Mouse (Mus musculus) thymus, postnatal 4 days (tissue): ENCODE results near the gene Rad51d.
A peak's percentile ranks its signal among the peaks of the same experiment; 100 is the strongest.
"Not testable (repeated sequence)": the region's sequence is repeated elsewhere in the genome, so short reads cannot be mapped to it uniquely, and the experiment has no call there.

Source experiments
- DNase-seq: peaks from one replicate; pipeline ENCODE4 v3.0.0; 2021

Gene Rad51d

DNA sequence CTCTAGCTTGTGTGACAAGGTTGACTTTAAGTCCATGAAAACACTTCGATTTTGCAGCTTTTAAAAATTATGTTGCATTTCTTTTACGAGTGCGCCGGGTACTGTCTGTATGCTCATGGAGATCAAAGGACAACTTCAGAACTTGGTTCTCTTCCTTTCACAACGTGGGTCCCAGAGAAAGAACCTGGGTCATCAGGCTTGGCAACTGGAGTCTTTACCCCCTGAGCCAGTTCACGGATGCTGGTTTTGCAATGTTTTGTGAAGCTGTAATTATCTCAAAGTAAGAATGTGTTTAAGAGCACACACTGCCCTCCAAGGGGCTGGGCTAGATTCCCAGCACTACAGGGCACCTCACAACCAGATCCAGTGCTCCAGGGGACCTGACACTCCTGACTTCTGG, 36.3 kb downstream of the Rad51d start:
- DNase-seq, result no peak

DNA sequence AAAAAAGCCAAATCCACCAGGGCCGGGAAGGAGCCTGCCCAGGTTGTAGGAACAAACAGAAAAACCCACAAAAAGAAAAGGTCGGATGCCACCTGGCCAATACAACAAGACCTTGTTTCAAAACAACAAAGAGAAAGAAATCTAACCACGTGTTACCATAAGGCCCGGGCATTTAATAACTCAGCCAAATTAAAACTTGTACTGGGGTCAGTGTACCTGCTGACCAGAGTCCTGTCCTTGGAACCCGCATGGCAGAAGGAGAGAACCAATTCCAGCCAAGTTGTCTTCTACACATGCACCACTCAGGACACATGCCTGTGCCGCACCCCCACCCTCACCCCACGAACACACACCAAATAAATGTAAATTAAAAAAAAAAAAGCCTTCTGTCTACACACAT, 37.5 kb downstream of the Rad51d start:
- no peak for DNase-seq

DNA sequence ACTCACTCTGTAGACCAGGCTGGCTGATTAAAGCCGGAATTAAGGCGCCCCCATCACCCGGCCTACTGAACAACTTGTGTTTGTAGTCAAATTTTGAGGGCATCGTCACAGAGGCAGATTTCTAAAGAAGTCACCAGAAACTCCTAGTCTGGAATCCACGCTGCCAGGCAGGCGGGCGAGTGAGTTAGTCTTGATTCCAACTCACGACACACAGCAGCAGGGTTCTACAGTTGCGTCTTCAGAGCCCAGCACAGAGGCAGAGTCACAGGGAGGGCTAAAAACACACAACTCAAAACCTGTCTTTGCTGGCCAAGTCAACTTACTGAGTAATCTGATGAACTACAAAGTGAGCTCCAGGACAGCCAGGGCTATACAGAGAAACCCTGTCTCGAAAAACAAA, 37.9 kb downstream of the Rad51d start:
- no peak for DNase-seq

DNA sequence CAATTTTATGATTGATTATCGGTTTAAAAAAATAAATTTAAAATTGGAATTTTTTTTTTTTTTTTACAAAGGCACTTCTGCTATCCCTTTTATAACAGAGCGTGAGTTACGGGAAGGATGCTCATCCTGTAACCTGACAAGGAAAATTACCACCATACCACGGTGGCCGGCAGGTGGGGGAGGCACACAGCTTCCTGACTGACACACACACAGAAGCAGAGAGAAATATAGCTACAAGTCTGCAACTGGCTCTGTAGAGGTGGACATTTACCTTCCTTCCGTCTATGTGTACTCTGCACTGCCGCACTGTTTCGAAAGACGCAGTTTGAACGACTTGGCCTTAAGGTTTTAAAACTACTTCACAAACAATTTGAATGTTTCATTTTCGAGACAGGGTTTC, 38.3 kb downstream of the Rad51d start:
- DNase-seq, result no peak

DNA sequence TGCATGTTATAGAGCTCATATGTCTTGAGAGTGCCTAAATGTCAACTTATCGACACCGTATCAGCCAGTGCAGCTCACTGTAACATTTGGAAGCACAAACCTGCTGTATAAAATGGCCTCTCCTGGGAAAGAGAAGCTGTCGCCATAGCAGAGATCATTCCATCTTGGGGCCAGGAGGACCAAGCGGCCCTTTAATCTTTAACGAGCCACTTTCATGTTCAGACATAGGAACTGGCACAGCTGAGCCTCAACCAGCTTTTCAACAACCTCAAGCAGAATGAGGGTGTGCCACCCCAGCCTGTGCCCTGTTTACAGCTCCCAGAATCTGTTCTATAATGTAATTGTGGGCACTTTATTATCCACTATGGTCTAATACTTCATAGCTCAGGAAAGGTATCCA, 40.2 kb downstream of the Rad51d start:
- no peak for DNase-seq

DNA sequence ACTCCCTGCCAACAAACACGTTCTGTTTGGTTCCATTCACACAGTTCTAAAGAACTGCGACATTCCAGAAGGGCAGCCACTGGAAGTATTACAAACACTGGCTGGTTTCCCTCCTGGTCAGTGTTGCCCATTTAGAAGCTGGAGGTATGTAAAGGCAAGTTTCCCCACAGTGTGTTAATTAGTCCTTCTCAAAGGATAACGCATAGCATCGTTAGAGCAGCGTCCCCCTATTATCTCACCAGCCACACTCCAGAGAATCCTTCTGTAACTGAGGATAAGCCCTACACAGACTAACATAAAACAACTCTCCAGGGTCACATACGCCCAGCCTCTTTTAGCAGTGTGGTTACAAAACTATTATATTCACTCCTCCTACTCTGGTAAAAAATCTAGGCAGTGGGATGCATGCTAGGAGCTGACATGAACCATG, 42.8 kb downstream of the Rad51d start:
- no peak for DNase-seq

DNA sequence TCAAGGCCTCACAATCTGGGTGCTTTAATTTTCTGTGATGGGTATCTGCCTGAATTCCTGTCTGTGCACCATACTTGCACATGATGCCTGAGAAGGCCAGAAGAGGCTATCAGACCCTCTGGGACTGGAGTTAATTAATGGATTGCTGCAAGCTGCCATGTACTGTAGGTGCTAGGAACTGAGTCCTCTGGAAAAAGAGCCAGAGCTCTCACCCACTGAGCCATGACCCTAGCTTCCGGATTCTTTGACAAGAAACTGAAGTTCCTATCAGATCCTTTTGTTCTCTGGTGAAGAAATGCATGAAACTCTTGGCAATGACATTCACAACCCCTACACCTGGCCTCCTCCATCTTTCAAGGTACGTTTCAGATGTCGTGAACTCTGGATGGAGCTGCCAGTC, 43.5 kb downstream of the Rad51d start:
- no peak for DNase-seq

DNA sequence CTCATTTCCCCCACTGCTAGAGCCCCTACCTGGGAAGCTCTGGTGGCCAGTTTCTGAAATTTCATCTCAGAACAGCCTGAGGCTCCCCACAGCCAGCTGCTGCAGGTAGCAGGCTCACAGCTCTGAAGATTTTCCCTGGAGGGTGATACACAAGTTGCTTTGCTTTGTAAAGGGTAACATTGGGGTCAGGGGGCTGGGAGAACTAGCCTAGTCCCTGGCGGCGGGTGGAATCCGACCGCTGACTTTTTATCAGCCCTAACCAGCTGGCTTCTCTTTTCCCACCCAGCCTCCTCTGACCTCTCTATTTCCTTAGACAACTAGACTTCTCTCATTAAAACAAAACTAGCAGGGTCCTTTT, 44.4 kb downstream of the Rad51d start:
- DNase-seq, result no peak

DNA sequence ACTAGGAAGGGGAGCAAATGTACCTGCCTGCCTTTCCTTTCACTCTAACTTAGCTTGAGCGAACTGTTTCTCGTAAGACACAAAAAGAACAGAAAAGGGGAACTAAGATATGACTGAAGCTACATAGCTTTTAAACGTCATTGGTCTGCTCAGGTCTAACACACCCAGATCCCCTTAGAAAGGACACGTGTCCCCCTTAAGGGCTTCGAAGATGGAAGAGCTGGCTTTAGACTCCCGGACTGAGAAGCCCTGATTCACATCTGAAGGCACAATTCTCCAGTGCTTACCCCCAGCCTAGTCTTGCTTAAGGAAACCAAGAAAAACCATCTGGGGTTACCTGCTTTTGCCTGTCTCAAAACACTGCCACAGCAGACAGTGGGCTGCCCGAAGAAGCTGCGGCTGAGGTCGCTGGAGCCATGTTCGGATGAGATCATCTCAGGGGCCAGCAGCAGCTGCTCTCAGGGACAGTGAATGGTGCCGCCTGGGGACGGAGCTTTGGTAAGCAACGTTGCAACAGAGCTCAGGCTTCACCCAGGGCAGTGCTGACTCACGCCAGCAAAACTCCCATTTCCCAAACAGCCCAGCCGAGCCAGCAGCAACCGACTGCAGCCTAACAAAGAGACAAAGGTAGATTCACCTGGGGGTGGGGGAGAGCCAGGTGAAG, 44.9 kb downstream of the Rad51d start:
- DNase-seq, result peak; percentile 41

DNA sequence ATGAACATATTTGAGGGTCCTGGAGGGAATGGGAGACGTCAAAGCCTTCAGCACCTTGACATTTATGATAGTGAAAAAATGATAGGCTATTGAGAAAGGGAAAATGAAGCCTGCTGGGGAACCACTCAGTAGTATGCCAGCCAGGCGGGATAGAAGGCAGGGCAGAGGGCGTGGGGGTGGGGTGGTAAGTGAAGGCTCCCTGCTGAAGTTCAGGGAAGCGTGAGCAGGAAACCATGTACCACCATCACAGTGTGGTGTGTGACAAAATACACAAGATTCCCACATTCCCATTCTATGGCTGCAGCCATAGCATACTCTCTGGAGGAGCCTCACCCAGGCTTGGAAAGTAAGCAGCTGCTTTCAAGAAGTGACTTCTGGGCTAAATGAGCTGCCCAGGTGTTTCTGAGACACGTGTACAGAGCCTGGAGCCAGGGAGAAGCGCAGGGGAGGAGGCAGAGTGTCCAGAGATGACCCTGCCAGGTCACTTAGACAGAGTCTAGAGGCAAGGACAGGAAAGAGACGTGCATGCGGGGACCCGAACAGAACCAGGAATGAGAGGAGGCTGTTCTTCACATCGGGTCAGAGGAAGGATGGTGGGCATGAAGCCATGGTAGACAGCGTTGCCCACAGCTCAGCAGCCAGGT, 45.5 kb downstream of the Rad51d start:
- no peak for DNase-seq

DNA sequence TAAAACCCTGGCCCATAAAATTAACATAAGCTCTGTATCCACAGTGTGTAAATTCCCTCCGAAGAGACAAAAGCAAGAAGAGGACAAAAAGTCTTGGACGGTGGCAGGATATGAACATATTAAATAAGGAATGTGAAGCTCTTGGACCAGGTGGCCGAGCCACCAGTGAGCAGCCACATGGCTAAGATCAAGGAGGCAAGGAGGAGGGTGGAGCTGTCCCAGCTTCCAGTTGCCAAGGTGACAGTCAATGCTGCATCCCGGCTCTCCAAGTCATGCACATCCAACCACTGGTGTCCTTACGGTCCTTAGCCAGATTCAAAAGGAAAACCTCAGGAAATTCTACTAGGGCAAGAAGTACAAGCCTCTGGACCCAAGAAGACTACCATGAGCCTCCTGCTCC, 51.9 kb downstream of the Rad51d start:
- DNase-seq, result no peak

DNA sequence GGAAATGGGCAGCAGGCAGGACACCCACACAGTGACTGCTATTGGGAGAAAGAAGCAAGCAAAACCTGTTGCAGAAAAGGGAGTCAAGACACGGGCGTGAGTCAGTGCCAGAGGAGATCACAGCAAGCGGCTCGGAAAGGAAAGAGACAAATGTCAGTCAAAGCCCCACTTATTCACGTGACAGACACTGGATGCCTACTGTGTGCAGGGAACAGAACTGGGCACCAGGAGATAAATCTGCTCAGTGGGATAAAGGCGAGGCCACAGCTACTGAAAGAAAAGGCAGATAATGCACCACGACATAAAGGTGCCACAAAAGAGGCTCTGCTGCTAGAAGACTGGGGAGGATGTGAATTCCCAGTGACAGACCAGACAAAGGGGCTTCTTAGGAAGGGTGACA, 52.6 kb downstream of the Rad51d start:
- DNase-seq, result no peak

DNA sequence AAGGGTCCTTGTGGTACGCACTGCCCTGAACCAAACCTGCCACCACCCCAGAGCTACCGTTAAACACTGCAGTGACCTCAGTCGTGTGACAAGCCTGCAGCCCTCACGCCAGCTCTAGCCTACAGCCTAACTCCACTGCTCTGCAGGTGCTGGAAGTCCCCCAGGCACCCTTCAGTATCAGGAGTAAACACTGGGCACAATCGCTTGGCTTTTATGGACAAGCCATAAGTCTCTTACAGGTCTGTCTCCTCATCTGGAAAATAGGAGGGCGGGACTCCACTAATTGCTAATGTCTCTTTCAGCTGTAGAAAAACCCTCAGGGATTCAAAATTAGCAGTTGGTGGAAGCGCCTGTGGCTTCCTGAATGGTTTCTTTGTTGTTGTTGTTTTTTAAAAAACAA, 53.2 kb downstream of the Rad51d start:
- DNase-seq, result no peak

DNA sequence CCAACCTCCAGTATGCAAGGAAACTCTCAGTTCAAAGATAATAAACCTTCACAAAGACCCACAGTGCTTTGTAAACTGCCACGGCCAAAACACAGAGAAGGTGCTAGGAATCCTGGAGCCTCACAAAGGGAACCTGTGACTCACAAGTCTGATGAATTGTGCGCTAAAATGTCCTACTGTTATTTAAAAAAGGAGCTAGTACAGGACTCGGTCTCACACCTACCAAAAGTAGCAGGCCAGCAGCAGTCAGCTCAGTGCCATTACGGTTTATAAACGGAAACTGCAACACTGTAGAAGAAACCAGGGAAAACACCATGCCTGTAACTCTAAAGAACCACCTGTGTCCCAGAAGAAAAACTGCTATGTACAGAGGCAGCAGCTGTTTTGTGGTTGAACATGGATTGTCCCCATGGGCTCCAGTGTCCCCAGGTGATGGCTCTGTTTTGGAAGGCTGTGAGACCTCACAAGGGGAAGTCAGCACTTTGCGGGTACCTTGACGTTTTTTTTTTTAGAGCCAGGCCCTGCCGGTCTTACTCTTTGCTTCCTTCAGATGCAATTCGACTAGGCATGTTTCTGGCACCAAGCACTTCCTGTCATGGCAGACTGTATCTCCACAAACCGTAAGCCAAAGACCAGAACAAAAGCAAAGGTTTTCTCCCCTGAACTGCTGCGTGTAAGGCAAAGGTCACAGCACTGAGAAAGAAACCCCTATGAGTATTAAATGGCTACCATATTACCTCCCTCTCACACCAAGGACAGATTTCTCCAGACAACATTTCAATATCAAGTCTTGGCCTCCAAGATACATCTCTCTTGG, 54.6 kb downstream of the Rad51d start:
- no peak for DNase-seq

DNA sequence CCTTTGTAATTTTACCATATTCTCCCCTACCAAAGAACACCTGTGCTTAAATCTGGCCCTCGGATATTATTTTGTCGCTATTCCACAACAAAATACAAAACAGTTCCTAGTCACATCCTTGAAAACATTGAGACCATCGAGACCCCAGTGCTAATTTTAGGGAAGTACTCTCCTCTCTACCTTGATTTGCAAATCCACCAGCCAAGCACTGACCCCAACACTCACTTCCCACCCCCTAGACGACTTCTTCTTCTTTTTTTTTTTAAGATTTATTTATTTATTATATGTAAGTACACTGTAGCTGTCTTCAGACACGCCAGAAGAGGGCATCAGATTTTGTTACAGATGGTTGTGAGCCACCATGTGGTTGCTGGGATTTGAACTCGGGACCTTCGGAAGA, 56.1 kb downstream of the Rad51d start:
- DNase-seq, result not testable (repeated sequence)

DNA sequence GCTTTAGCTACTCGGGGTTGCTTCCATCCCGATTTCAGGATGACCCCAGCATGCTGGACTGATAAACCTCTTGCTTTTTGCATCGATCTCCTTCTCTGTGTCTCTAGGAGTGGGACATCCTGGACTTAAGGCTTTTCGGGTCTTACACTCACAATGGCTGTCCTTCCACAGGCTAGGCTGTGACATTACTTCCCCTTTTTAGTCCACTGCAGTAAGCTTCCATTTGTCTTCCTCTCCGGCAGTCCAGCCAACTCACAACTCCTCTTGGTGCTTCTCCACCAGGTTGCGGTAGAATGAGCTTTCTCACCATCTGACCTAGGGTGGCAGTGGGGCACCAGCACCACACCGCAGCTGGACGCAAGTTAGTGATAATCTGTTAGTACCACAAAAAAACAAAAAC, 56.5 kb downstream of the Rad51d start:
- DNase-seq, result no peak

DNA sequence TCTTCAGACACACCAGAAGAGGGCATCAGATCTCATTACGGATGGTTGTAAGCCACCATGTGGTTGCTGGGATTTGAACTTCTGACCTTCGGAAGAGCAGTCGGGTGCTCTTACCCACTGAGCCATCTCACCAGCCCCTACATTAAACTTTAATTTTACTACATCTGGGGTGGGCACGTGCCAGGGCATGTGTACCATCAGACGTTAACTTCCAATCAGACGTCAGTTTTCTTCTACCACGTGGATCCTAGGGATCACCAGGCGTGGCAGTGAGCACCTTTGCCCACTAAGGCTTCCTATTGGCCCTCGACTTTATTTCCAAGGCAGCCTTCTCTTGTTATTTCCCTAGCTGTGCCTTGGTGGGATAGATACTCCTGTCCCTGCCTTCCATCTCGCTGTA, 58.0 kb downstream of the Rad51d start:
- DNase-seq, result not testable (repeated sequence)

DNA sequence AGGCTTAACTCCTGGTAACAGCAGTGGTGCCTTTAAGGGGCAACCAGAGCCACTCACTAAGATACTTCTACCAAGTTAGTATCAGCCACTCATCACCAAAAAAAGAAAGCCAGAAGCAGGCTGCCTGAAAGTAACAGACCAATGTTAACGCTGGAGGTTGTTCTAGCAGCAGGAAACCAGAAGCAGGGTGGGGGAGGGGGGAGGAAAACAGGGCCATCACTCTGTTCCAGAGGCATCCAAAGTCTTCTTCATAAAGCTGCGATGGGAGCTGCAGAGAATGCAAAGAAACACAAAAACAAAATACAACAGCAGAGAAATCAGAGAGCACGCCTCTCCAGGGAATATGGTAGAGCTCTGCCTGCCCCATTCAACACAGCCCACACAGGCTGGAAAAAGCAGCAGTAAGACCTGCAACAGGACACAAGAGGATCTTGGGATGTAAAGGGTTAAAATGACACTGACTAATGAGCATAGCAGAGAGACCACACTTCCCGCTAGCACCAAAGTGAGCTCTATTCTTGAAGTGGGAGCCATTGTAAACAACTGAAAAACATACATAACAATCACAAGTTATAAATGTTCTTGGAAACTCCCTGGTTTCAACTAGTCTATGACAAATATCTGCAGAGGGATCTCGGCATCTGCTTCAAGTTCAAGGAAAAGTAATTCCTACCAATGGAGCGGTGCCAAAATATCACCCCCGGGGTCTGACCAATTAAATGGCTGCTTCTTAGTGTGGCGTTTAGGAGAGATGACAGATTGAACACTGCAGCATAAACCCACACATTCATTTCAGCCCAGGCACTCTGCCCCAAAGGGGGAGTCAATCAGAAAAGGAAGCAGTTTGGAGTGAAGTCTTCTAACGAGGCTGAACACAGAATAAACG, 59.2 kb downstream of the Rad51d start:
- no peak for DNase-seq

DNA sequence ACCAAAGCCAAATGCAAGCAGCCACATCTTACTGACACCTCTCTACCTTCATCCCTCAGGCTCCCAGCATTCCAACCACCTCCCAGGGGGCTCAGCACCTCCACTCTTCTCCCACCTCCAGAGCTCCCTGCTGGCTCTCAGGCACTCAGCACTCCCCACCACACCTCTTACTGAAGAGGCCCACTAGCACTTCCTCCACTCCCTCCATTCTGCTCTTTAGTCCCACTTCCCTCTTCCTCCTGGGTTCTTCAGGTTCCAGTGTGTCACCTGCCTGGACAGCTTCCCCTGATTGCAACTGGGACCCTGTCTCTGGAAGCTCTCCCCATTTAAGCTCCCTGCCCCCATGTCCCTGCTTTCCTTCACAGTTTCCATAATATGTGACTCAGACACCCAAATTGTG, 63.6 kb downstream of the Rad51d start:
- no peak for DNase-seq
